Mouse (Mus musculus): ENCODE results near the gene C2. TPM values are rescaled to one million over a fixed set of nuclear protein-coding genes. Genes with fewer than 3 reads are reported as not detected.

C2 gene
- total and polyA plus RNA-seq, 2 experiments from 2014 or later, result 2.9 to 7.0 TPM

GRCm38 (mm10) chr17:34899890-34900243 is 1.8 kb upstream of the C2 start:
- Histone ChIP-seq H3K27me3 (ENCODE audit: insufficient read depth, low read length) (no peaks in the 10 kb centered on the region), H3K36me3 (ENCODE audit: insufficient read depth, low read length) (peaks cover 6% of the 10 kb centered on the region; the same call in 1 of the 2 replicates), H3K27ac (ENCODE audit: low read depth, low read length) (no peak overlapping the region), H3K4me3 (ENCODE audit: low read depth, low read length) (peak overlapping the region; percentile 83), H3K4me2 (ENCODE audit: low read depth, low read length, poor library complexity, severe bottlenecking) (peak overlapping the region; percentile 81), H3K9me3 (ENCODE audit: low read length) (no peaks in the 10 kb centered on the region), H3K4me1 (ENCODE audit: insufficient read depth, low read length) (peaks cover 15% of the 10 kb centered on the region), H3K9ac (replicated peaks; ENCODE audit: low read length, poor library complexity, severe bottlenecking) (peak overlapping the region; percentile 87)
- TF ChIP-seq CTCF (IDR thresholded peaks at IDR 0.05), result no peak
- ATAC-seq (ENCODE audit: low FRiP score) (no peak), DNase-seq (ENCODE audit: low spot score) (peak; percentile 3)
- 0% methylated on average over 5 of the region's 5 CpGs for WGBS

- under 1% methylated on average over 32 of the region's 45 CpGs for WGBS
- H3K9ac ChIP-seq (replicated peaks; ENCODE audit: low read length, poor library complexity, severe bottlenecking), result peak overlapping the region; percentile 87
- H3K27ac ChIP-seq (ENCODE audit: low read depth, low read length), result peak overlapping the region; percentile 91
- no peak for ATAC-seq (ENCODE audit: low FRiP score)
- peak overlapping the region; percentile 81 for H3K4me2 ChIP-seq (ENCODE audit: low read depth, low read length, poor library complexity, severe bottlenecking)
- 0 out of 2 replicates have a peak, but pooled peaks have one; percentile 10 for TF ChIP-seq CTCF (IDR thresholded peaks at IDR 0.05)
- no peaks in the 10 kb centered on the region for H3K9me3 ChIP-seq (ENCODE audit: low read length)
- peaks cover 15% of the 10 kb centered on the region for H3K4me1 ChIP-seq (ENCODE audit: insufficient read depth, low read length)
- peak overlapping the region; percentile 83 for H3K4me3 ChIP-seq (ENCODE audit: low read depth, low read length)
- H3K36me3 ChIP-seq (ENCODE audit: insufficient read depth, low read length), result peaks cover 3% of the 10 kb centered on the region; the same call in 1 of the 2 replicates
- H3K27me3 ChIP-seq (ENCODE audit: insufficient read depth, low read length), result no peaks in the 10 kb centered on the region
- DNase-seq (ENCODE audit: low spot score), result no peak
These were observed 1.2 kb upstream of the C2 start for GRCm38 (mm10) chr17:34899053-34899889.

- peak overlapping the region; percentile 91 for H3K27ac ChIP-seq (ENCODE audit: low read depth, low read length)
- ATAC-seq (ENCODE audit: low FRiP score) (no peak), DNase-seq (ENCODE audit: low spot score) (peak; percentile 54)
- TF ChIP-seq CTCF (IDR thresholded peaks at IDR 0.05), result no peak
- H3K27me3 ChIP-seq (ENCODE audit: insufficient read depth, low read length), result no peaks in the 10 kb centered on the region
- 0% methylated on average over 3 of the region's 47 CpGs for WGBS
- H3K9ac ChIP-seq (replicated peaks; ENCODE audit: low read length, poor library complexity, severe bottlenecking), result peak overlapping the region; percentile 87
- peaks cover 3% of the 10 kb centered on the region; the same call in 1 of the 2 replicates for H3K36me3 ChIP-seq (ENCODE audit: insufficient read depth, low read length)
- H3K4me1 ChIP-seq (ENCODE audit: insufficient read depth, low read length), result peaks cover 15% of the 10 kb centered on the region
- peak overlapping the region; percentile 81 for H3K4me2 ChIP-seq (ENCODE audit: low read depth, low read length, poor library complexity, severe bottlenecking)
- H3K9me3 ChIP-seq (ENCODE audit: low read length), result no peaks in the 10 kb centered on the region
- H3K4me3 ChIP-seq (ENCODE audit: low read depth, low read length), result peak overlapping the region; percentile 83
These were observed 614 bp upstream of the C2 start for GRCm38 (mm10) chr17:34898706-34899052.

- 16% methylated on average over 10 of the region's 10 CpGs for WGBS
- peaks cover 18% of the 10 kb centered on the region for H3K4me1 ChIP-seq (ENCODE audit: insufficient read depth, low read length)
- peak overlapping the region; percentile 83 for H3K4me3 ChIP-seq (ENCODE audit: low read depth, low read length)
- TF ChIP-seq CTCF (IDR thresholded peaks at IDR 0.05), result no peak
- peak overlapping the region; percentile 81 for H3K4me2 ChIP-seq (ENCODE audit: low read depth, low read length, poor library complexity, severe bottlenecking)
- H3K9ac ChIP-seq (replicated peaks; ENCODE audit: low read length, poor library complexity, severe bottlenecking), result peak overlapping the region; percentile 87
- DNase-seq (ENCODE audit: low spot score), result peak; percentile 70
- H3K9me3 ChIP-seq (ENCODE audit: low read length), result no peaks in the 10 kb centered on the region
- H3K27ac ChIP-seq (ENCODE audit: low read depth, low read length), result peak overlapping the region; percentile 91
- H3K36me3 ChIP-seq (ENCODE audit: insufficient read depth, low read length), result no peaks in the 10 kb centered on the region
- H3K27me3 ChIP-seq (ENCODE audit: insufficient read depth, low read length), result no peaks in the 10 kb centered on the region
- no peak for ATAC-seq (ENCODE audit: low FRiP score)
These were observed 499 bp downstream of the C2 start for GRCm38 (mm10) chr17:34897373-34898159.

- Histone ChIP-seq H3K9me3 (ENCODE audit: low read length) (no peaks in the 10 kb centered on the region), H3K36me3 (ENCODE audit: insufficient read depth, low read length) (no peaks in the 10 kb centered on the region), H3K4me1 (ENCODE audit: insufficient read depth, low read length) (peaks cover 18% of the 10 kb centered on the region), H3K4me2 (ENCODE audit: low read depth, low read length, poor library complexity, severe bottlenecking) (peak overlapping the region; percentile 65; the same call in 1 of the 2 replicates), H3K27me3 (ENCODE audit: insufficient read depth, low read length) (no peaks in the 10 kb centered on the region), H3K9ac (replicated peaks; ENCODE audit: low read length, poor library complexity, severe bottlenecking) (no peak overlapping the region), H3K27ac (ENCODE audit: low read depth, low read length) (no peak overlapping the region; the same call in 1 of the 2 replicates), H3K4me3 (ENCODE audit: low read depth, low read length) (no peak overlapping the region)
- no peak for DNase-seq (ENCODE audit: low spot score)
- ATAC-seq (ENCODE audit: low FRiP score), result no peak
- no peak for TF ChIP-seq CTCF (IDR thresholded peaks at IDR 0.05)
- WGBS, result 85% methylated on average over 17 of the region's 17 CpGs
These were observed 1.7 kb downstream of the C2 start for GRCm38 (mm10) chr17:34896366-34896765.
